Mouse (Mus musculus): ENCODE measurements around the gene Ncdn. TPM values are rescaled to one million over a fixed set of nuclear protein-coding genes. Genes with fewer than 3 reads are reported as not detected.

The Ncdn gene
- total and polyA plus RNA-seq, 3 experiments, result 10.3 to 89.1 (median 16.9) TPM

GRCm38 (mm10) chr4:126769800-126770563 lies 16.7 kb upstream of the Ncdn start:
- Histone ChIP-seq H3K27me3 (ENCODE audit: insufficient read depth, low read length) (no peaks in the 10 kb centered on the region), H3K36me3 (replicated peaks) (peaks cover 31% of the 10 kb centered on the region), H3K9me3 (replicated peaks) (no peaks in the 10 kb centered on the region), H3K4me3 (ENCODE audit: low read depth, low read length) (no peak overlapping the region), H3K4me1 (ENCODE audit: insufficient read depth, low read depth, low read length) (peaks cover 23% of the 10 kb centered on the region)
- ATAC-seq (ENCODE audit: extremely low read depth, insufficient number of reproducible peaks, low FRiP score, poor library complexity, severe bottlenecking), result no peak; the same call in 1 of the 2 replicates
- no peak for TF ChIP-seq GATA2 (IDR thresholded peaks at IDR 0.05; ENCODE audit: borderline replicate concordance, low read depth, low read length)
- no peak for TF ChIP-seq TAL1 (conservative IDR thresholded peaks at IDR 0.05; ENCODE audit: low read depth, low read length)
- TF ChIP-seq POLR2AphosphoS5 (IDR thresholded peaks at IDR 0.05; ENCODE audit: insufficient replicate concordance, low read depth, low read length), result no peak
- no peak for TF ChIP-seq CTCF (IDR thresholded peaks at IDR 0.05; ENCODE audit: low read depth, low read length)
- no peak for TF ChIP-seq GATA1 (IDR thresholded peaks at IDR 0.05; ENCODE audit: borderline replicate concordance, low read length)
- no peak for DNase-seq (ENCODE audit: low spot score)

GRCm38 (mm10) chr4:126763483-126763882 lies 10.2 kb upstream of the Ncdn start:
- H3K27me3 ChIP-seq (ENCODE audit: insufficient read depth, low read length), result no peaks in the 10 kb centered on the region
- peaks cover 46% of the 10 kb centered on the region for H3K36me3 ChIP-seq (replicated peaks)
- DNase-seq (ENCODE audit: low spot score) (no peak), ATAC-seq (ENCODE audit: extremely low read depth, insufficient number of reproducible peaks, low FRiP score, poor library complexity, severe bottlenecking) (no peak)
- TF ChIP-seq CTCF (IDR thresholded peaks at IDR 0.05; ENCODE audit: low read depth, low read length) (no peak), GATA2 (IDR thresholded peaks at IDR 0.05; ENCODE audit: borderline replicate concordance, low read depth, low read length) (no peak), GATA1 (IDR thresholded peaks at IDR 0.05; ENCODE audit: borderline replicate concordance, low read length) (no peak)
- H3K4me3 ChIP-seq (ENCODE audit: low read depth, low read length), result no peak overlapping the region
- H3K9me3 ChIP-seq (replicated peaks), result no peaks in the 10 kb centered on the region
- peaks cover 5% of the 10 kb centered on the region; the same call in 1 of the 2 replicates for H3K4me1 ChIP-seq (ENCODE audit: insufficient read depth, low read depth, low read length)

GRCm38 (mm10) chr4:126762586-126763359 lies 9.5 kb upstream of the Ncdn start:
- ATAC-seq (ENCODE audit: extremely low read depth, insufficient number of reproducible peaks, low FRiP score, poor library complexity, severe bottlenecking) (no peak), DNase-seq (ENCODE audit: low spot score) (no peak)
- H3K4me1 ChIP-seq (ENCODE audit: insufficient read depth, low read depth, low read length), result peaks cover 5% of the 10 kb centered on the region; the same call in 1 of the 2 replicates
- no peaks in the 10 kb centered on the region for H3K9me3 ChIP-seq (replicated peaks)
- no peaks in the 10 kb centered on the region for H3K27me3 ChIP-seq (ENCODE audit: insufficient read depth, low read length)
- no peak for TF ChIP-seq TAL1 (conservative IDR thresholded peaks at IDR 0.05; ENCODE audit: low read depth, low read length)
- TF ChIP-seq CTCF (IDR thresholded peaks at IDR 0.05; ENCODE audit: low read depth, low read length), result no peak
- no peak for TF ChIP-seq POLR2AphosphoS5 (IDR thresholded peaks at IDR 0.05; ENCODE audit: insufficient replicate concordance, low read depth, low read length)
- TF ChIP-seq GATA2 (IDR thresholded peaks at IDR 0.05; ENCODE audit: borderline replicate concordance, low read depth, low read length), result no peak
- no peak for TF ChIP-seq GATA1 (IDR thresholded peaks at IDR 0.05; ENCODE audit: borderline replicate concordance, low read length)
- no peak overlapping the region for H3K4me3 ChIP-seq (ENCODE audit: low read depth, low read length)
- H3K36me3 ChIP-seq (replicated peaks), result peaks cover 52% of the 10 kb centered on the region

- ATAC-seq (ENCODE audit: extremely low read depth, insufficient number of reproducible peaks, low FRiP score, poor library complexity, severe bottlenecking), result no peak
- TF ChIP-seq POLR2AphosphoS5 (IDR thresholded peaks at IDR 0.05; ENCODE audit: insufficient replicate concordance, low read depth, low read length) (no peak), GATA2 (IDR thresholded peaks at IDR 0.05; ENCODE audit: borderline replicate concordance, low read depth, low read length) (no peak), CTCF (IDR thresholded peaks at IDR 0.05; ENCODE audit: low read depth, low read length) (no peak), GATA1 (IDR thresholded peaks at IDR 0.05; ENCODE audit: borderline replicate concordance, low read length) (no peak), TAL1 (conservative IDR thresholded peaks at IDR 0.05; ENCODE audit: low read depth, low read length) (no peak)
- H3K4me1 ChIP-seq (ENCODE audit: insufficient read depth, low read depth, low read length), result peaks cover 16% of the 10 kb centered on the region
- no peaks in the 10 kb centered on the region for H3K27me3 ChIP-seq (ENCODE audit: insufficient read depth, low read length)
- no peak for DNase-seq (ENCODE audit: low spot score)
- no peaks in the 10 kb centered on the region for H3K9me3 ChIP-seq (replicated peaks)
- peaks cover 65% of the 10 kb centered on the region for H3K36me3 ChIP-seq (replicated peaks)
- no peak overlapping the region for H3K4me3 ChIP-seq (ENCODE audit: low read depth, low read length)
Observed at GRCm38 (mm10) chr4:126759435-126759834, 6.2 kb upstream of the Ncdn start.

- Histone ChIP-seq H3K27me3 (ENCODE audit: insufficient read depth, low read length) (no peaks in the 10 kb centered on the region), H3K36me3 (replicated peaks) (peaks cover 55% of the 10 kb centered on the region), H3K4me3 (ENCODE audit: low read depth, low read length) (no peak overlapping the region), H3K9me3 (replicated peaks) (no peaks in the 10 kb centered on the region), H3K4me1 (ENCODE audit: insufficient read depth, low read depth, low read length) (peaks cover 22% of the 10 kb centered on the region)
- ATAC-seq (ENCODE audit: extremely low read depth, insufficient number of reproducible peaks, low FRiP score, poor library complexity, severe bottlenecking) (no peak), DNase-seq (ENCODE audit: low spot score) (no peak)
- no peak for TF ChIP-seq TAL1 (conservative IDR thresholded peaks at IDR 0.05; ENCODE audit: low read depth, low read length)
- TF ChIP-seq GATA2 (IDR thresholded peaks at IDR 0.05; ENCODE audit: borderline replicate concordance, low read depth, low read length), result no peak
- no peak for TF ChIP-seq POLR2AphosphoS5 (IDR thresholded peaks at IDR 0.05; ENCODE audit: insufficient replicate concordance, low read depth, low read length)
- no peak for TF ChIP-seq CTCF (IDR thresholded peaks at IDR 0.05; ENCODE audit: low read depth, low read length)
- no peak for TF ChIP-seq GATA1 (IDR thresholded peaks at IDR 0.05; ENCODE audit: borderline replicate concordance, low read length)
Observed at GRCm38 (mm10) chr4:126758299-126758698, 5.1 kb upstream of the Ncdn start.

GRCm38 (mm10) chr4:126756766-126757165 lies 3.5 kb upstream of the Ncdn start:
- no peak overlapping the region for H3K4me3 ChIP-seq (ENCODE audit: low read depth, low read length)
- peaks cover 47% of the 10 kb centered on the region for H3K36me3 ChIP-seq (replicated peaks)
- ATAC-seq (ENCODE audit: extremely low read depth, insufficient number of reproducible peaks, low FRiP score, poor library complexity, severe bottlenecking) (no peak), DNase-seq (ENCODE audit: low spot score) (no peak)
- no peak for TF ChIP-seq GATA1 (IDR thresholded peaks at IDR 0.05; ENCODE audit: borderline replicate concordance, low read length)
- peaks cover 33% of the 10 kb centered on the region for H3K4me1 ChIP-seq (ENCODE audit: insufficient read depth, low read depth, low read length)
- no peaks in the 10 kb centered on the region for H3K9me3 ChIP-seq (replicated peaks)
- H3K27me3 ChIP-seq (ENCODE audit: insufficient read depth, low read length), result no peaks in the 10 kb centered on the region
